Mouse (Mus musculus): ENCODE results near the gene C9orf72.

Gene C9orf72

GRCm38 (mm10) chr4:35175566-35175965 is 50.4 kb downstream of the C9orf72 start:
- no peak for DNase-seq

- DNase-seq, result no peak
These were observed 52.4 kb downstream of the C9orf72 start for GRCm38 (mm10) chr4:35173551-35173950.

- DNase-seq, result no peak
These were observed 53.5 kb downstream of the C9orf72 start for GRCm38 (mm10) chr4:35172471-35172870.

GRCm38 (mm10) chr4:35169571-35170125 is 56.3 kb downstream of the C9orf72 start:
- no peak for DNase-seq

GRCm38 (mm10) chr4:35167855-35168254 is 58.1 kb downstream of the C9orf72 start:
- no peak for DNase-seq

- no peak for DNase-seq
These were observed 60.0 kb downstream of the C9orf72 start for GRCm38 (mm10) chr4:35165947-35166346.

GRCm38 (mm10) chr4:35165275-35165674 is 60.7 kb downstream of the C9orf72 start:
- DNase-seq, result no peak

GRCm38 (mm10) chr4:35157815-35158214 is 68.2 kb downstream of the C9orf72 start:
- DNase-seq, result no peak

GRCm38 (mm10) chr4:35156751-35157611 is 69.0 kb downstream of the C9orf72 start, which contains the start of gene Mob3b:
Gene Mob3b (minus strand): TSS chr4:35157484.
- DNase-seq, result peak; percentile 47

GRCm38 (mm10) chr4:35156149-35156611 is 69.8 kb downstream of the C9orf72 start:
- peak; percentile 8 for DNase-seq

GRCm38 (mm10) chr4:35155132-35155922 is 70.6 kb downstream of the C9orf72 start:
- DNase-seq, result no peak

- no peak for DNase-seq
These were observed 71.9 kb downstream of the C9orf72 start for GRCm38 (mm10) chr4:35154051-35154450.

- no peak for DNase-seq
These were observed 74.2 kb downstream of the C9orf72 start, which contains the start of gene Ifnk for GRCm38 (mm10) chr4:35151756-35152155. Gene Ifnk (plus strand): TSS chr4:35152056.

- no peak for DNase-seq
These were observed 75.3 kb downstream of the C9orf72 start for GRCm38 (mm10) chr4:35150706-35151105.

- DNase-seq, result no peak
These were observed 77.6 kb downstream of the C9orf72 start for GRCm38 (mm10) chr4:35148326-35148725.

GRCm38 (mm10) chr4:35146597-35146996 is 79.4 kb downstream of the C9orf72 start:
- DNase-seq, result no peak

- no peak for DNase-seq
These were observed 80.2 kb downstream of the C9orf72 start for GRCm38 (mm10) chr4:35145726-35146125.

- DNase-seq, result no peak
These were observed 82.4 kb downstream of the C9orf72 start for GRCm38 (mm10) chr4:35143472-35144102.
